Mouse (Mus musculus): ENCODE results near the gene Retnlb. TPM values are rescaled to one million over a fixed set of nuclear protein-coding genes. Genes with fewer than 3 reads are reported as not detected.
"Not testable (repeated sequence)": the region's sequence is repeated elsewhere in the genome, so short reads cannot be mapped to it uniquely, and the experiment has no call there.

Retnlb gene
- polyA plus RNA-seq, 1 experiment from 2014 or later = not detected

DNA sequence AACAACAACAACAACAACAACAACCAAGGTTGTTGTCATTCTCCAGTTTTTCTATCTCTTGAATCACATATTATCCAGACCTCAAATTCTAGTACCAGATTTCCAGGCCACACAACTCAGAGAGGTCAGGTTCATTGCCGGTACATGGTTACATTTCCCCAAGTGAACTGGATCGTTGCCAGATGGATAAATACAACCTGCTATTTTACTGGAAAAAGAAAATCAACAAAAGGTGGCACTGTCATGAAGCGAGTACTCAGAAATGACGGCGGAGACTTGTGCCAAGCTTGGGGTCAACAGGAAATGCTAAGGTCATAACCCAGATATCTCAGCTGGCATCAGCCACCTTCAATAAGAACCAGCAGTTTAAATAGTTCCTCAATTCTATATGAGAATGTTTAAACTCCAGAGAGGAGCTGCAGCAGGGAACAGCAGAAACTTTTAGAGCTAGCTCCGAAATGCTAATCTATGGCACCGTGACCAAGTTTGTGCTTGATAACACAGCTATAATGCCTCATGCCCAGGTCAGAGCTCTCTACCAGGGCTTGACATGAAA lies 4.7 kb upstream of the Retnlb start:
- no peaks in the 10 kb centered on the region for H3K9me3 ChIP-seq
- 45% methylated on average over 7 of the region's 7 CpGs for WGBS
- H3K9ac ChIP-seq = no peak overlapping the region
- H3K4me1 ChIP-seq = no peaks in the 10 kb centered on the region
- no peaks in the 10 kb centered on the region for H3K36me3 ChIP-seq
- no peak for ATAC-seq (ENCODE audit: insufficient number of reproducible peaks, insufficient read depth, low FRiP score, low TSS enrichment, low read depth)
- H3K4me3 ChIP-seq = no peak overlapping the region
- H3K4me2 ChIP-seq = no peak overlapping the region
- H3K27me3 ChIP-seq = no peaks in the 10 kb centered on the region
- H3K27ac ChIP-seq = no peak overlapping the region

GRCm38 (mm10) chr16:48818524-48818923 lies 1.9 kb downstream of the Retnlb start:
- Histone ChIP-seq H3K4me2 (no peak overlapping the region), H3K36me3 (no peaks in the 10 kb centered on the region), H3K9me3 (no peaks in the 10 kb centered on the region), H3K9ac (no peak overlapping the region), H3K27me3 (no peaks in the 10 kb centered on the region), H3K27ac (no peak overlapping the region), H3K4me1 (no peaks in the 10 kb centered on the region), H3K4me3 (no peak overlapping the region)
- WGBS = 93% methylated on average over 6 of the region's 6 CpGs
- ATAC-seq (ENCODE audit: insufficient number of reproducible peaks, insufficient read depth, low FRiP score, low TSS enrichment, low read depth) = no peak

- 81% methylated on average over 3 of the region's 3 CpGs for WGBS
- no peaks in the 10 kb centered on the region for H3K27me3 ChIP-seq
- H3K4me1 ChIP-seq = no peaks in the 10 kb centered on the region
- no peak overlapping the region for H3K4me3 ChIP-seq
- no peak overlapping the region for H3K27ac ChIP-seq
- no peak for ATAC-seq (ENCODE audit: insufficient number of reproducible peaks, insufficient read depth, low FRiP score, low TSS enrichment, low read depth)
- H3K36me3 ChIP-seq = no peaks in the 10 kb centered on the region
- H3K4me2 ChIP-seq = no peak overlapping the region
- H3K9ac ChIP-seq = no peak overlapping the region
- H3K9me3 ChIP-seq = no peaks in the 10 kb centered on the region
Observed at GRCm38 (mm10) chr16:48826474-48826873, 9.8 kb downstream of the Retnlb start.

DNA sequence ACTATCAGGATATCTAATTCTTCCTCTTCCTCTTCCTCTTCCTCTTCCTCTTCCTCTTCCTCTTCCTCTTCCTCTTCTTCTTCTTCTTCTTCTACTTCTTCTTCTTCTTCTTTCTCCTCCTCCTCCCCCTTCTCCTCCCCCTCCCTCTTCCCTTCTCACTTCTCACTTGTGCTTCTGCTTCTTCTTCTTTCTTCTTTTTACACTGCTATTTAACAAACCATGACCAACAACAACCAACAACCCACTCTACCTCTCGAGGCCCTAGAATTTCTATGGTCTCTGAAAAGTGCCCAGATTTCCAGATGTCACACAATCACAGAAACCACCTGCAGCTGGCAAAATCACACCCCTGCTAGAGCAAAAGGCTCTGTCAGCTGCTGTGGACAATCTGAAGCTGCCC lies 11.0 kb downstream of the Retnlb start:
- no peak overlapping the region for H3K4me2 ChIP-seq
- WGBS = 47% methylated on average over 1 of the region's 1 CpGs
- no peak overlapping the region for H3K27ac ChIP-seq
- no peaks in the 10 kb centered on the region for H3K36me3 ChIP-seq
- H3K4me1 ChIP-seq = no peaks in the 10 kb centered on the region
- ATAC-seq (ENCODE audit: insufficient number of reproducible peaks, insufficient read depth, low FRiP score, low TSS enrichment, low read depth) = no peak
- H3K9ac ChIP-seq = no peak overlapping the region
- no peaks in the 10 kb centered on the region for H3K9me3 ChIP-seq
- H3K27me3 ChIP-seq = no peaks in the 10 kb centered on the region
- H3K4me3 ChIP-seq = no peak overlapping the region

DNA sequence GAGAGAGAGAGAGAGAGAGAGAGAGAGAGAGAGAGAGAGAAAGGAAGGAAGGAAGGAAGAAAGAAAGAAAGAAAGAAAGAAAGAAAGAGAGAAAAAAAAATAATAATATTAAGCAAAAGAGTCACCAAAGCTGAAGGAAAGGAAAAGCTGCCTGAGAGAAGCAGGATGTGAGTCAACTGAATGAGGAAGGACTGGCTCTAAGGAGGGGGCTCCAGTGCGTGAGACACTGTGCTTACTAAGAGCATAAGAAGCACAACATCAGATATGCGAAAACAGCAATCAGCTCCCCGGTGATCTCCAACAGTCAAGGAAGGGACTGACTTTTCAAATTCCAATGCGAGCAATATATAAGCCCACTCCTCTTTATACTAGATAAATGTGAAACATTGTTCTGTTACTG lies 12.4 kb downstream of the Retnlb start:
- no peak for ATAC-seq (ENCODE audit: insufficient number of reproducible peaks, insufficient read depth, low FRiP score, low TSS enrichment, low read depth)
- H3K36me3 ChIP-seq = no peaks in the 10 kb centered on the region
- H3K27me3 ChIP-seq = no peaks in the 10 kb centered on the region
- no peak overlapping the region for H3K9ac ChIP-seq
- WGBS = 79% methylated on average over 4 of the region's 4 CpGs
- H3K4me1 ChIP-seq = no peaks in the 10 kb centered on the region
- H3K9me3 ChIP-seq = no peaks in the 10 kb centered on the region
- H3K4me3 ChIP-seq = no peak overlapping the region
- H3K4me2 ChIP-seq = no peak overlapping the region
- H3K27ac ChIP-seq = no peak overlapping the region

- Histone ChIP-seq H3K27me3 (no peaks in the 10 kb centered on the region), H3K36me3 (no peaks in the 10 kb centered on the region), H3K4me3 (no peak overlapping the region), H3K9me3 (no peaks in the 10 kb centered on the region), H3K27ac (no peak overlapping the region), H3K4me2 (no peak overlapping the region), H3K9ac (no peak overlapping the region), H3K4me1 (no peaks in the 10 kb centered on the region)
- 87% methylated on average over 8 of the region's 8 CpGs for WGBS
- ATAC-seq (ENCODE audit: insufficient number of reproducible peaks, insufficient read depth, low FRiP score, low TSS enrichment, low read depth) = no peak
Observed at GRCm38 (mm10) chr16:48832055-48832454, 15.4 kb downstream of the Retnlb start.

GRCm38 (mm10) chr16:48833626-48834025 lies 17.0 kb downstream of the Retnlb start:
- not testable (repeated sequence) for H3K4me3 ChIP-seq; H3K9ac ChIP-seq; ATAC-seq (ENCODE audit: insufficient number of reproducible peaks, insufficient read depth, low FRiP score, low TSS enrichment, low read depth); H3K36me3 ChIP-seq; H3K4me2 ChIP-seq; H3K4me1 ChIP-seq; H3K27ac ChIP-seq; H3K27me3 ChIP-seq; H3K9me3 ChIP-seq
- WGBS = 61% methylated on average over 1 of the region's 1 CpGs

- Histone ChIP-seq H3K4me2 (no peak within 1 kb of the TSS), H3K4me3 (no peak within 1 kb of the TSS), H3K4me1 (no peaks in the 10 kb centered on the region), H3K27me3 (no peaks in the 10 kb centered on the region), H3K27ac (no peak within 1 kb of the TSS), H3K36me3 (no peaks in the 10 kb centered on the region), H3K9ac (no peak within 1 kb of the TSS), H3K9me3 (no peaks in the 10 kb centered on the region)
- 82% methylated on average over 3 of the region's 3 CpGs for WGBS
- no peak for ATAC-seq (ENCODE audit: insufficient number of reproducible peaks, insufficient read depth, low FRiP score, low TSS enrichment, low read depth)
Observed at GRCm38 (mm10) chr16:48842266-48842665, 25.6 kb downstream of the Retnlb start, which contains the start of gene Retnla. Gene Retnla, plus strand, starts transcription at chr16:48842551.

- Histone ChIP-seq H3K4me3 (no peak overlapping the region), H3K27ac (no peak overlapping the region), H3K4me1 (no peaks in the 10 kb centered on the region), H3K9ac (no peak overlapping the region), H3K9me3 (no peaks in the 10 kb centered on the region), H3K4me2 (no peak overlapping the region), H3K36me3 (no peaks in the 10 kb centered on the region), H3K27me3 (no peaks in the 10 kb centered on the region)
- 87% methylated on average over 4 of the region's 4 CpGs for WGBS
- no peak for ATAC-seq (ENCODE audit: insufficient number of reproducible peaks, insufficient read depth, low FRiP score, low TSS enrichment, low read depth)
Observed at GRCm38 (mm10) chr16:48843671-48844386, 27.2 kb downstream of the Retnlb start.

DNA sequence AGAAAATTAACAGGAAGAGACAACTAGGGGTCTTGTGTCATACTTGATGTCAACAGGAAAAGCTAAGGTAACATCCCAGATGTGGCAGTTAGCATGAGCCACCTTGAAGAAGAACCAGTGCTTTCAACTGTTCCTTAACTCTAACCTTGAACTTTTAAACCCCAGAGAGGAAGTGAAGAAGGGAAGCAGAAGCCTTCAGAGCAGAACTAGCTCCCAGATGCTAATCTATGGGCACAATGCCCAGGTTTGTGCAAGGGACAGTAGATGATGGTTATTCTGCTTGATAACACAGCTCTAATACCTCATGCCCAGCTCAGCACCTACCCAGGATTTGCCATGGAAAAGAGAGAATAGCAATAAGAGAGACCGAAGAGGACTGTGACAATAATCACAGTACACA lies 48.3 kb downstream of the Retnlb start:
- not testable (repeated sequence) for H3K27me3 ChIP-seq; H3K27ac ChIP-seq; H3K4me2 ChIP-seq; ATAC-seq (ENCODE audit: insufficient number of reproducible peaks, insufficient read depth, low FRiP score, low TSS enrichment, low read depth); H3K4me3 ChIP-seq; H3K36me3 ChIP-seq; H3K4me1 ChIP-seq; H3K9ac ChIP-seq; H3K9me3 ChIP-seq
- 89% methylated on average over 1 of the region's 1 CpGs for WGBS

DNA sequence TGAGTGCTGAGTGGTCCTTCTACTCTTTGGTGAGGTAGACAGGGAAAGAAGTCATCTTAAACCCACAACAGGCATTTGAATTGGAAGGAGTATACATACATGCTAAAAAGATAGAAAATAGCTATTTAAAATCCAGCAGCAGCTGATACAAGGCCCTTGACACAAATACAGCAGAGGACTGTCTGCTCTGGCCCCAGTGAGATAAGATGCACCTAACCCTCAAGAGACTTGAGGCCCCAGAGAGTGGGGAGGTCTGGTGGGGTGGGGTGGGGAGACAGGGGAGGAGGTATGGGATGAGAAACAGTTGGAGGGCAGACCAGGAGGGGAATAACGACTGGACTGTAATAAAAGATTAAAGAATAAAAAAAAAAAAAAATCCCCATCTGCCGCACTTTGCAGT lies 51.0 kb downstream of the Retnlb start:
- no peak overlapping the region for H3K4me2 ChIP-seq
- H3K4me3 ChIP-seq = no peak overlapping the region
- H3K9ac ChIP-seq = no peak overlapping the region
- no peaks in the 10 kb centered on the region for H3K36me3 ChIP-seq
- ATAC-seq (ENCODE audit: insufficient number of reproducible peaks, insufficient read depth, low FRiP score, low TSS enrichment, low read depth) = no peak
- H3K27me3 ChIP-seq = no peaks in the 10 kb centered on the region
- H3K4me1 ChIP-seq = no peaks in the 10 kb centered on the region
- no peaks in the 10 kb centered on the region for H3K9me3 ChIP-seq
- 85% methylated on average over 2 of the region's 2 CpGs for WGBS
- H3K27ac ChIP-seq = no peak overlapping the region
